Comparison of ENCODE assay signal across 10 mouse cellular contexts in the genomic region with DNA sequence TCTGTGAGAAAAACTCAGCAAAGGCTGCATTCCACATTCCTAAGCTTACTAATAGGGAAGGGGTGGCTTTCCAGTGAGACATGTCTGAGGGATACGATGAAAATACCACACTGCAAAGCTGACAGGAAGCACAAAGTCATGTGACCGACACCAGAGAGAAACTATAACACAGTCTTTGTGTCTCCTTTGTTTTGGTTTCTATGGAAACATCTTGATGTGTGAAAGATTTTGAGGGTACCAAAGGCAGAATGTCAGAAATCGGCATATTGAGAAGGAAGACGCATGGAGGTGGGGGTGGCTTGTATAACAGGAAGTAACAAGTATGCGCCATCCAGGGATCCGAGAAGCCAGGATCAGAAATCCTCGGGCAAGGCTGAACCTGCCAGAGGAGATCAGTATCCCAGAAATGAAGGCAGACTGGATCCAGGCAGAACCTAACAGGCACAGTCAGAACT. TPM values are rescaled to one million over a fixed set of nuclear protein-coding genes. Genes with fewer than 3 reads are reported as not detected.
DNase-seq lines count a peak whose midpoint lies in the region; ATAC-seq and TF ChIP-seq lines count a peak whose summit lies in the region.
"Had no signal": no experiment of that assay in that cellular context is flagged by ENCODE, and none has a peak within 500 bp of the region (broad histone marks: within the 10 kb centered on the region; RNA-seq: fewer than 3 reads in every experiment).

No protein-coding gene starts in this region.

- peak; percentile 81 for ATAC-seq in hindbrain, embryonic 15.5 days (ENCODE audit: low FRiP score, low read depth)

- no peak for TF ChIP-seq CTCF in thymus, adult 2 months (IDR thresholded peaks at IDR 0.05; ENCODE audit: borderline replicate concordance, control insufficient read depth, extremely low read depth, insufficient read depth, low read length, poor library complexity)

- no peaks in the 10 kb centered on the region for H3K27me3 ChIP-seq in thymus, adult 2 months (ENCODE audit: control insufficient read depth, insufficient read depth, low read length)
- H3K27me3 ChIP-seq in hindbrain, embryonic 15.5 days: no peaks in the 10 kb centered on the region

- H3K36me3 ChIP-seq in thymus, adult 2 months (ENCODE audit: control insufficient read depth, insufficient read depth, low read length): peaks cover 26% of the 10 kb centered on the region
- no peaks in the 10 kb centered on the region for H3K36me3 ChIP-seq in hindbrain, embryonic 15.5 days

- H3K4me1 ChIP-seq in thymus, adult 2 months (replicated peaks; ENCODE audit: control insufficient read depth, insufficient read depth, low read length): peaks cover 15% of the 10 kb centered on the region
- no peaks in the 10 kb centered on the region for H3K4me1 ChIP-seq in hindbrain, embryonic 15.5 days (replicated peaks)

- TF ChIP-seq POLR2A in thymus, adult 2 months (IDR thresholded peaks at IDR 0.05; ENCODE audit: control insufficient read depth, extremely low read depth, insufficient read depth, low read length, poor library complexity): no peak

- WGBS in thymus, adult 2 months: 45% methylated on average over 7 of the region's 7 CpGs
- 30% methylated on average over 7 of the region's 7 CpGs for WGBS in hindbrain, embryonic 15.5 days

- no peak overlapping the region for H3K9ac ChIP-seq in hindbrain, embryonic 15.5 days

- no peaks in the 10 kb centered on the region for H3K9me3 ChIP-seq in hindbrain, embryonic 15.5 days

- H3K27ac ChIP-seq in thymus, adult 2 months (ENCODE audit: control insufficient read depth, insufficient read depth, low read length): no peak overlapping the region
- H3K27ac ChIP-seq in hindbrain, embryonic 15.5 days (replicated peaks): peak overlapping the region; percentile 35

- no peak overlapping the region for H3K4me3 ChIP-seq in thymus, adult 2 months (ENCODE audit: control insufficient read depth, insufficient read depth, low read length)
- H3K4me3 ChIP-seq in hindbrain, embryonic 15.5 days: 0 out of 2 replicates have a peak overlapping the region, but pooled peaks have one; percentile 0

- DNase-seq in embryo, embryonic 10.5 days (ENCODE audit: low spot score): peak; percentile 5
- DNase-seq in embryo, embryonic 10 days (ENCODE audit: low spot score): no peak
- DNase-seq in thymus, adult 2 months: peak; percentile 42
- DNase-seq in thymus, postnatal 4 days: no peak
- peak; percentile 21 for DNase-seq in right cerebral cortex, postnatal 4 days
- no peak for DNase-seq in frontal cortex, postnatal 14 days (ENCODE audit: low spot score in 2 of 2)
- DNase-seq in urinary bladder, postnatal 36 days (ENCODE audit: low spot score in 2 of 2): no peak
- DNase-seq: adrenal gland, postnatal 25 days; kidney, adult 9 months had no signal

- peak overlapping the region; percentile 44 for H3K4me2 ChIP-seq in hindbrain, embryonic 15.5 days

RNA-seq across cellular contexts. Expression of a gene that starts 30.3 kb away (rescaled TPM):
- 131 and 145 TPM in 2 replicates for polyA plus RNA-seq in thymus, adult 2 months (2012; rRNA removed)
- 1.9 and 2.3 TPM in 2 replicates for polyA plus RNA-seq in hindbrain, embryonic 15.5 days (2015; fragmentation: Nextera tagmentation; extraction: Ambion mirVana)

Comparison
In these comparisons a context has a peak if more than half of its experiments do, and no peak if none do; other contexts are left out.
1. DNase-seq: peak in embryo, embryonic 10.5 days (single experiment), thymus, adult 2 months (single experiment) and right cerebral cortex, postnatal 4 days (single experiment); none in embryo, embryonic 10 days (single experiment), thymus, postnatal 4 days (single experiment), frontal cortex, postnatal 14 days (0 of 2) and urinary bladder, postnatal 36 days (0 of 2).
2. RNA of a gene that starts 30.3 kb away (polyA plus RNA-seq): 131 to 145 TPM in thymus, adult 2 months; 1.9 to 2.3 TPM in hindbrain, embryonic 15.5 days; every median in the first group is over 10 times any median in the second.